Mouse (Mus musculus): Measurements from ENCODE around the gene Map3k20. TPM values are rescaled to one million over a fixed set of nuclear protein-coding genes. Genes with fewer than 3 reads are reported as not detected.

Gene Map3k20
- polyA plus RNA-seq, 1 experiment from 2014 or later = 9.7 TPM

- Histone ChIP-seq H3K9ac (replicated peaks) (no peak overlapping the region), H3K27ac (no peak overlapping the region), H3K9me3 (no peaks in the 10 kb centered on the region), H3K4me2 (no peak overlapping the region), H3K36me3 (no peaks in the 10 kb centered on the region), H3K4me1 (replicated peaks) (0 out of 2 replicates have a peak, but pooled peaks cover 2% of the 10 kb centered on the region), H3K27me3 (peaks cover 4% of the 10 kb centered on the region; the same call in 1 of the 2 replicates), H3K4me3 (replicated peaks) (no peak overlapping the region)
- WGBS = 84% methylated on average over 4 of the region's 4 CpGs
- ATAC-seq (ENCODE audit: insufficient number of reproducible peaks, insufficient read depth, low FRiP score, low TSS enrichment, low read depth) = no peak
These were observed 2.7 kb upstream of the Map3k20 start for GRCm38 (mm10) chr2:72282733-72283132.

- Histone ChIP-seq H3K27me3 (peaks cover 5% of the 10 kb centered on the region; the same call in 1 of the 2 replicates), H3K4me2 (no peak overlapping the region), H3K4me3 (replicated peaks) (no peak overlapping the region), H3K9me3 (no peaks in the 10 kb centered on the region), H3K4me1 (replicated peaks) (0 out of 2 replicates have a peak, but pooled peaks cover 2% of the 10 kb centered on the region), H3K9ac (replicated peaks) (no peak overlapping the region), H3K36me3 (no peaks in the 10 kb centered on the region), H3K27ac (no peak overlapping the region)
- ATAC-seq (ENCODE audit: insufficient number of reproducible peaks, insufficient read depth, low FRiP score, low TSS enrichment, low read depth) = no peak
- WGBS = 79% methylated on average over 7 of the region's 7 CpGs
These were observed 748 bp upstream of the Map3k20 start for GRCm38 (mm10) chr2:72284689-72285088.

- ATAC-seq (ENCODE audit: insufficient number of reproducible peaks, insufficient read depth, low FRiP score, low TSS enrichment, low read depth) = 0 out of 2 replicates have a peak, but pooled peaks have one; percentile 52
- 2% methylated on average over 50 of the region's 60 CpGs for WGBS
- H3K36me3 ChIP-seq = no peaks in the 10 kb centered on the region
- H3K4me2 ChIP-seq = peak overlapping the region; percentile 89
- H3K9ac ChIP-seq (replicated peaks) = peak overlapping the region; percentile 91
- 0 out of 2 replicates have a peak, but pooled peaks cover 2% of the 10 kb centered on the region for H3K4me1 ChIP-seq (replicated peaks)
- peaks cover 5% of the 10 kb centered on the region; the same call in 1 of the 2 replicates for H3K27me3 ChIP-seq
- H3K27ac ChIP-seq = peak overlapping the region; percentile 62; the same call in 1 of the 2 replicates
- H3K9me3 ChIP-seq = no peaks in the 10 kb centered on the region
- H3K4me3 ChIP-seq (replicated peaks) = peak overlapping the region; percentile 92
These were observed 638 bp downstream of the Map3k20 start for GRCm38 (mm10) chr2:72285888-72286661.

- no peak overlapping the region for H3K27ac ChIP-seq
- WGBS = 61% methylated on average over 4 of the region's 4 CpGs
- peaks cover 5% of the 10 kb centered on the region; the same call in 1 of the 2 replicates for H3K27me3 ChIP-seq
- H3K9ac ChIP-seq (replicated peaks) = no peak overlapping the region
- no peak for ATAC-seq (ENCODE audit: insufficient number of reproducible peaks, insufficient read depth, low FRiP score, low TSS enrichment, low read depth)
- no peak overlapping the region for H3K4me3 ChIP-seq (replicated peaks)
- H3K9me3 ChIP-seq = no peaks in the 10 kb centered on the region
- no peak overlapping the region for H3K4me2 ChIP-seq
- 0 out of 2 replicates have a peak, but pooled peaks cover 2% of the 10 kb centered on the region for H3K4me1 ChIP-seq (replicated peaks)
- H3K36me3 ChIP-seq = no peaks in the 10 kb centered on the region
These were observed 1.7 kb downstream of the Map3k20 start for GRCm38 (mm10) chr2:72287142-72287541.

GRCm38 (mm10) chr2:72288932-72289534, 3.6 kb downstream of the Map3k20 start:
- Histone ChIP-seq H3K4me2 (no peak overlapping the region), H3K27ac (no peak overlapping the region), H3K9me3 (no peaks in the 10 kb centered on the region), H3K27me3 (peaks cover 5% of the 10 kb centered on the region; the same call in 1 of the 2 replicates), H3K36me3 (no peaks in the 10 kb centered on the region), H3K9ac (replicated peaks) (no peak overlapping the region), H3K4me3 (replicated peaks) (no peak overlapping the region), H3K4me1 (replicated peaks) (0 out of 2 replicates have a peak, but pooled peaks cover 2% of the 10 kb centered on the region)
- WGBS = 86% methylated on average over 11 of the region's 11 CpGs
- no peak for ATAC-seq (ENCODE audit: insufficient number of reproducible peaks, insufficient read depth, low FRiP score, low TSS enrichment, low read depth)

GRCm38 (mm10) chr2:72291103-72291502, 5.7 kb downstream of the Map3k20 start:
- 0 out of 2 replicates have a peak, but pooled peaks have one; percentile 63 for ATAC-seq (ENCODE audit: insufficient number of reproducible peaks, insufficient read depth, low FRiP score, low TSS enrichment, low read depth)
- H3K4me2 ChIP-seq = no peak overlapping the region
- 64% methylated on average over 1 of the region's 1 CpGs for WGBS

GRCm38 (mm10) chr2:72292573-72292972, 7.1 kb downstream of the Map3k20 start:
- no peak overlapping the region for H3K9ac ChIP-seq (replicated peaks)
- no peak for ATAC-seq (ENCODE audit: insufficient number of reproducible peaks, insufficient read depth, low FRiP score, low TSS enrichment, low read depth)
- H3K4me3 ChIP-seq (replicated peaks) = no peak overlapping the region
- 59% methylated on average over 8 of the region's 8 CpGs for WGBS
- peaks cover 7% of the 10 kb centered on the region for H3K4me1 ChIP-seq (replicated peaks)
- no peaks in the 10 kb centered on the region for H3K36me3 ChIP-seq
- no peak overlapping the region for H3K27ac ChIP-seq
- no peaks in the 10 kb centered on the region for H3K9me3 ChIP-seq
- H3K4me2 ChIP-seq = no peak overlapping the region
- H3K27me3 ChIP-seq = peaks cover 3% of the 10 kb centered on the region; the same call in 1 of the 2 replicates

More at GRCm38 (mm10) chr2:72291103-72291502, 5.7 kb downstream of the Map3k20 start:
- Histone ChIP-seq H3K9me3 (no peaks in the 10 kb centered on the region), H3K36me3 (no peaks in the 10 kb centered on the region), H3K27ac (no peak overlapping the region), H3K4me3 (replicated peaks) (no peak overlapping the region), H3K27me3 (peaks cover 5% of the 10 kb centered on the region; the same call in 1 of the 2 replicates), H3K4me1 (replicated peaks) (peaks cover 4% of the 10 kb centered on the region; the same call in 1 of the 2 replicates), H3K9ac (replicated peaks) (no peak overlapping the region)

GRCm38 (mm10) chr2:72294994-72295393, 9.6 kb downstream of the Map3k20 start:
- no peak overlapping the region for H3K4me3 ChIP-seq (replicated peaks)
- WGBS = 60% methylated on average over 6 of the region's 6 CpGs
- H3K27me3 ChIP-seq = no peaks in the 10 kb centered on the region
- no peak overlapping the region for H3K9ac ChIP-seq (replicated peaks)
- no peak overlapping the region for H3K27ac ChIP-seq
- peaks cover 13% of the 10 kb centered on the region for H3K4me1 ChIP-seq (replicated peaks)
- H3K36me3 ChIP-seq = 0 out of 2 replicates have a peak, but pooled peaks cover 4% of the 10 kb centered on the region
- H3K9me3 ChIP-seq = no peaks in the 10 kb centered on the region
- no peak overlapping the region for H3K4me2 ChIP-seq
- ATAC-seq (ENCODE audit: insufficient number of reproducible peaks, insufficient read depth, low FRiP score, low TSS enrichment, low read depth) = no peak

- Histone ChIP-seq H3K36me3 (0 out of 2 replicates have a peak, but pooled peaks cover 4% of the 10 kb centered on the region), H3K27me3 (no peaks in the 10 kb centered on the region), H3K9me3 (no peaks in the 10 kb centered on the region), H3K4me2 (no peak overlapping the region), H3K9ac (replicated peaks) (no peak overlapping the region), H3K4me1 (replicated peaks) (peaks cover 13% of the 10 kb centered on the region), H3K4me3 (replicated peaks) (no peak overlapping the region), H3K27ac (0 out of 2 replicates have a peak overlapping the region, but pooled peaks have one; percentile 2)
- 88% methylated on average over 10 of the region's 10 CpGs for WGBS
- no peak for ATAC-seq (ENCODE audit: insufficient number of reproducible peaks, insufficient read depth, low FRiP score, low TSS enrichment, low read depth)
These were observed 11.7 kb downstream of the Map3k20 start for GRCm38 (mm10) chr2:72296984-72297715.

- ATAC-seq (ENCODE audit: insufficient number of reproducible peaks, insufficient read depth, low FRiP score, low TSS enrichment, low read depth) = no peak
- H3K4me2 ChIP-seq = no peak overlapping the region
- H3K4me3 ChIP-seq (replicated peaks) = no peak overlapping the region
- H3K9ac ChIP-seq (replicated peaks) = no peak overlapping the region
- H3K27me3 ChIP-seq = no peaks in the 10 kb centered on the region
- WGBS = 65% methylated on average over 10 of the region's 10 CpGs
- H3K9me3 ChIP-seq = no peaks in the 10 kb centered on the region
- 0 out of 2 replicates have a peak, but pooled peaks cover 4% of the 10 kb centered on the region for H3K36me3 ChIP-seq
- peak overlapping the region; percentile 2; the same call in 1 of the 2 replicates for H3K27ac ChIP-seq
- peaks cover 13% of the 10 kb centered on the region for H3K4me1 ChIP-seq (replicated peaks)
These were observed 12.3 kb downstream of the Map3k20 start for GRCm38 (mm10) chr2:72297716-72298082.

All from limb, embryonic 12.5 days (tissue).